Comparison of ENCODE assay signal across 18 mouse cellular contexts in genomic region chr6:95841502-95841901, GRCm38 (mm10).
DNase-seq lines count a peak whose midpoint lies in the region; ATAC-seq and TF ChIP-seq lines count a peak whose summit lies in the region.
"Had no signal": no experiment of that assay in that cellular context is flagged by ENCODE, and none has a peak within 500 bp of the region (broad histone marks: within the 10 kb centered on the region; RNA-seq: fewer than 3 reads in every experiment).

No protein-coding gene starts in this region.

- 52% methylated on average over 3 of the region's 3 CpGs for WGBS in embryonic facial prominence, embryonic 13.5 days
- 89% methylated on average over 3 of the region's 3 CpGs for WGBS in embryonic facial prominence, embryonic 10.5 days
- 38% methylated on average over 3 of the region's 3 CpGs for WGBS in lung, embryonic 15.5 days
- 91% methylated on average over 3 of the region's 3 CpGs for WGBS in heart, embryonic 10.5 days

- H3K27me3 ChIP-seq in embryonic facial prominence, embryonic 13.5 days, result no peaks in the 10 kb centered on the region
- H3K27me3 ChIP-seq in embryonic facial prominence, embryonic 10.5 days (replicated peaks; ENCODE audit: low read depth, poor library complexity, severe bottlenecking), result no peaks in the 10 kb centered on the region
- no peaks in the 10 kb centered on the region for H3K27me3 ChIP-seq in lung, embryonic 15.5 days
- H3K27me3 ChIP-seq in heart, embryonic 10.5 days (ENCODE audit: insufficient read depth, poor library complexity, severe bottlenecking), result no peaks in the 10 kb centered on the region
- H3K27me3 ChIP-seq: CH12.LX; heart, embryonic 12.5 days; limb, embryonic 12.5 days; liver, embryonic 15.5 days; megakaryocyte, embryonic 14.5 days had no signal

- H3K27ac ChIP-seq in embryonic facial prominence, embryonic 13.5 days, result no peak overlapping the region
- H3K27ac ChIP-seq in embryonic facial prominence, embryonic 10.5 days (replicated peaks), result no peak overlapping the region
- peak overlapping the region; percentile 29; the same call in 1 of the 2 replicates for H3K27ac ChIP-seq in lung, embryonic 15.5 days
- peak overlapping the region; percentile 81 for H3K27ac ChIP-seq in embryonic fibroblast, embryonic 13.5 days (ENCODE audit: insufficient read depth, low read length)
- no peak overlapping the region for H3K27ac ChIP-seq in heart, embryonic 10.5 days
- H3K27ac ChIP-seq: limb, embryonic 12.5 days; liver, embryonic 15.5 days had no signal

- TF ChIP-seq CTCF in embryonic fibroblast, embryonic 13.5 days (IDR thresholded peaks at IDR 0.05; ENCODE audit: borderline replicate concordance, insufficient read depth, low read length), result no peak

- ATAC-seq in embryonic facial prominence, embryonic 13.5 days (ENCODE audit: insufficient number of reproducible peaks, insufficient read depth, low FRiP score, low TSS enrichment, low read depth), result 0 out of 2 replicates have a peak, but pooled peaks have one; percentile 52
- ATAC-seq in lung, embryonic 15.5 days (ENCODE audit: borderline replicate concordance, extremely low read depth, low FRiP score, low TSS enrichment), result peak; percentile 90; the same call in 1 of the 2 replicates
- ATAC-seq: forebrain, embryonic 16.5 days; hindbrain, embryonic 16.5 days had no signal

- no peaks in the 10 kb centered on the region for H3K9me3 ChIP-seq in embryonic facial prominence, embryonic 13.5 days
- no peaks in the 10 kb centered on the region for H3K9me3 ChIP-seq in embryonic facial prominence, embryonic 10.5 days
- H3K9me3 ChIP-seq in lung, embryonic 15.5 days, result no peaks in the 10 kb centered on the region
- H3K9me3 ChIP-seq in heart, embryonic 10.5 days, result no peaks in the 10 kb centered on the region
- H3K9me3 ChIP-seq: heart, embryonic 12.5 days; liver, embryonic 15.5 days had no signal

- no peaks in the 10 kb centered on the region for H3K36me3 ChIP-seq in embryonic facial prominence, embryonic 13.5 days
- H3K36me3 ChIP-seq in embryonic facial prominence, embryonic 10.5 days (replicated peaks), result no peaks in the 10 kb centered on the region
- H3K36me3 ChIP-seq in lung, embryonic 15.5 days, result no peaks in the 10 kb centered on the region
- H3K36me3 ChIP-seq in heart, embryonic 10.5 days, result no peaks in the 10 kb centered on the region
- H3K36me3 ChIP-seq: heart, embryonic 12.5 days; limb, embryonic 12.5 days; liver, embryonic 15.5 days had no signal

- DNase-seq in embryonic facial prominence, embryonic 10.5 days (ENCODE audit: low spot score), result no peak
- DNase-seq in lung, postnatal 14 days, result no peak
- DNase-seq in yolk sac, embryonic 10.5 days (ENCODE audit: low spot score), result peak; percentile 18
- DNase-seq in heart, embryonic 10.5 days (ENCODE audit: low spot score), result no peak
- no peak for DNase-seq in gastrocnemius, postnatal 25 days
- DNase-seq: cerebellum, adult 9-10 months; kidney, adult 9 months; thymus, adult 2 months had no signal

- TF ChIP-seq POLR2A in embryonic fibroblast, embryonic 13.5 days (IDR thresholded peaks at IDR 0.05; ENCODE audit: low read depth, low read length), result no peak

- H3K9ac ChIP-seq in embryonic facial prominence, embryonic 13.5 days, result no peak overlapping the region
- H3K9ac ChIP-seq in lung, embryonic 15.5 days, result no peak overlapping the region
- H3K9ac ChIP-seq: heart, embryonic 12.5 days; limb, embryonic 12.5 days; liver, embryonic 15.5 days had no signal

- no peak overlapping the region for H3K4me2 ChIP-seq in embryonic facial prominence, embryonic 13.5 days
- H3K4me2 ChIP-seq in lung, embryonic 15.5 days, result no peak overlapping the region
- H3K4me2 ChIP-seq: heart, embryonic 12.5 days; limb, embryonic 12.5 days; liver, embryonic 15.5 days had no signal

- no peak overlapping the region for H3K4me3 ChIP-seq in embryonic facial prominence, embryonic 13.5 days
- no peak overlapping the region for H3K4me3 ChIP-seq in embryonic facial prominence, embryonic 10.5 days
- no peak overlapping the region for H3K4me3 ChIP-seq in lung, embryonic 15.5 days
- no peak overlapping the region for H3K4me3 ChIP-seq in embryonic fibroblast, embryonic 13.5 days (ENCODE audit: insufficient read depth, low read length)
- H3K4me3 ChIP-seq in heart, embryonic 10.5 days, result no peak overlapping the region
- H3K4me3 ChIP-seq: heart, embryonic 12.5 days; limb, embryonic 12.5 days; liver, embryonic 15.5 days; megakaryocyte, embryonic 14.5 days had no signal

- H3K4me1 ChIP-seq in embryonic facial prominence, embryonic 13.5 days, result no peaks in the 10 kb centered on the region
- no peaks in the 10 kb centered on the region for H3K4me1 ChIP-seq in embryonic facial prominence, embryonic 10.5 days
- H3K4me1 ChIP-seq in lung, embryonic 15.5 days, result peaks cover 4% of the 10 kb centered on the region; the same call in 1 of the 2 replicates
- H3K4me1 ChIP-seq in embryonic fibroblast, embryonic 13.5 days (ENCODE audit: control insufficient read depth, insufficient read depth, low read length), result peaks cover 2% of the 10 kb centered on the region; the same call in 1 of the 2 replicates
- no peaks in the 10 kb centered on the region for H3K4me1 ChIP-seq in heart, embryonic 10.5 days
- H3K4me1 ChIP-seq: heart, embryonic 12.5 days; limb, embryonic 12.5 days; liver, embryonic 15.5 days; megakaryocyte, embryonic 14.5 days had no signal

Comparison
In these comparisons a context has a peak if more than half of its experiments do, and no peak if none do; other contexts are left out.
1. H3K27ac ChIP-seq: peak in lung, embryonic 15.5 days (single experiment) and embryonic fibroblast, embryonic 13.5 days (single experiment); none in embryonic facial prominence, embryonic 13.5 days (single experiment), embryonic facial prominence, embryonic 10.5 days (single experiment) and heart, embryonic 10.5 days (single experiment).